Comparison of ENCODE assay signal across 16 mouse cellular contexts in genomic region chr8:8147527-8147926, GRCm38 (mm10).
DNase-seq lines count a peak whose midpoint lies in the region; ATAC-seq and TF ChIP-seq lines count a peak whose summit lies in the region.
"Had no signal": no experiment of that assay in that cellular context is flagged by ENCODE, and none has a peak within 500 bp of the region (broad histone marks: within the 10 kb centered on the region; RNA-seq: fewer than 3 reads in every experiment).

No protein-coding gene starts in this region.

- H3K4me1 ChIP-seq in heart, postnatal 0 days (ENCODE audit: control insufficient read depth, insufficient read depth), result no peaks in the 10 kb centered on the region
- H3K4me1 ChIP-seq in heart, embryonic 12.5 days (replicated peaks), result 0 out of 2 replicates have a peak, but pooled peaks cover 8% of the 10 kb centered on the region
- H3K4me1 ChIP-seq in lung, embryonic 14.5 days (ENCODE audit: insufficient read depth), result no peaks in the 10 kb centered on the region
- H3K4me1 ChIP-seq in hindbrain, embryonic 16.5 days (ENCODE audit: control insufficient read depth, insufficient read depth, low read depth, low read length), result no peaks in the 10 kb centered on the region
- H3K4me1 ChIP-seq: hindbrain, embryonic 15.5 days; midbrain, embryonic 10.5 days; neural tube, embryonic 15.5 days had no signal

- no peak overlapping the region for H3K4me3 ChIP-seq in heart, postnatal 0 days (ENCODE audit: low read depth, low read length)
- H3K4me3 ChIP-seq in heart, embryonic 12.5 days, result no peak overlapping the region
- no peak overlapping the region for H3K4me3 ChIP-seq in lung, embryonic 14.5 days (ENCODE audit: low read depth, low read length)
- H3K4me3 ChIP-seq in hindbrain, embryonic 16.5 days (ENCODE audit: low read length), result no peak overlapping the region
- H3K4me3 ChIP-seq: hindbrain, embryonic 15.5 days; midbrain, embryonic 10.5 days; neural tube, embryonic 15.5 days had no signal

- no peaks in the 10 kb centered on the region for H3K36me3 ChIP-seq in heart, postnatal 0 days (replicated peaks; ENCODE audit: control insufficient read depth, insufficient read depth, low read length)
- no peaks in the 10 kb centered on the region for H3K36me3 ChIP-seq in heart, embryonic 12.5 days
- H3K36me3 ChIP-seq in lung, embryonic 14.5 days (ENCODE audit: insufficient read depth), result no peaks in the 10 kb centered on the region
- no peaks in the 10 kb centered on the region; the same call in 1 of the 2 replicates for H3K36me3 ChIP-seq in hindbrain, embryonic 16.5 days (ENCODE audit: control insufficient read depth, insufficient read depth, low read length)
- H3K36me3 ChIP-seq: hindbrain, embryonic 15.5 days; midbrain, embryonic 10.5 days; neural tube, embryonic 15.5 days had no signal

- ATAC-seq in heart, postnatal 0 days (ENCODE audit: insufficient read depth, low read depth), result no peak
- ATAC-seq in heart, embryonic 12.5 days (ENCODE audit: insufficient number of reproducible peaks, low FRiP score), result no peak
- ATAC-seq in lung, embryonic 14.5 days (ENCODE audit: insufficient read depth), result no peak
- no peak for ATAC-seq in hindbrain, embryonic 16.5 days

- peak; percentile 9; the same call in 1 of the 2 replicates for TF ChIP-seq CTCF in heart, postnatal 0 days (IDR thresholded peaks at IDR 0.05; ENCODE audit: low read depth)
- peak; percentile 47 for TF ChIP-seq CTCF in lung, embryonic 14.5 days (IDR thresholded peaks at IDR 0.05; ENCODE audit: low read depth)

- TF ChIP-seq EP300 in heart, postnatal 0 days (IDR thresholded peaks at IDR 0.05; ENCODE audit: low read depth), result no peak

- H3K27ac ChIP-seq in heart, postnatal 0 days (ENCODE audit: low read depth), result no peak overlapping the region
- no peak overlapping the region for H3K27ac ChIP-seq in heart, embryonic 12.5 days (ENCODE audit: poor library complexity, severe bottlenecking)
- no peak overlapping the region for H3K27ac ChIP-seq in lung, embryonic 14.5 days (ENCODE audit: low read depth)
- H3K27ac ChIP-seq in hindbrain, embryonic 16.5 days (ENCODE audit: low read depth, low read length), result no peak overlapping the region
- H3K27ac ChIP-seq: hindbrain, embryonic 15.5 days; midbrain, embryonic 10.5 days; neural tube, embryonic 15.5 days had no signal

- peaks cover 3% of the 10 kb centered on the region; the same call in 1 of the 2 replicates for H3K9me3 ChIP-seq in heart, postnatal 0 days (replicated peaks; ENCODE audit: control insufficient read depth, low read length)
- peaks cover 3% of the 10 kb centered on the region for H3K9me3 ChIP-seq in heart, embryonic 12.5 days (replicated peaks)
- H3K9me3 ChIP-seq in lung, embryonic 14.5 days (ENCODE audit: low read depth, low read length), result peaks cover 3% of the 10 kb centered on the region; the same call in 1 of the 2 replicates
- H3K9me3 ChIP-seq in hindbrain, embryonic 16.5 days (ENCODE audit: control insufficient read depth, low read length), result peaks cover 2% of the 10 kb centered on the region; the same call in 1 of the 2 replicates
- H3K9me3 ChIP-seq: hindbrain, embryonic 15.5 days; neural tube, embryonic 15.5 days had no signal

- H3K4me2 ChIP-seq in heart, postnatal 0 days (ENCODE audit: low read depth, low read length), result no peak overlapping the region
- H3K4me2 ChIP-seq in heart, embryonic 12.5 days, result no peak overlapping the region
- no peak overlapping the region for H3K4me2 ChIP-seq in lung, embryonic 14.5 days
- H3K4me2 ChIP-seq in hindbrain, embryonic 16.5 days (ENCODE audit: low read length), result no peak overlapping the region
- H3K4me2 ChIP-seq: hindbrain, embryonic 15.5 days; neural tube, embryonic 15.5 days had no signal

- DNase-seq in heart, postnatal 0 days (ENCODE audit: low spot score), result no peak
- DNase-seq in lung, embryonic 14.5 days, result no peak
- DNase-seq in lung, adult 18-20 months, result no peak
- DNase-seq in ES-CJ7 (ENCODE audit: low read depth, low spot score), result peak; percentile 65
- peak; percentile 47 for DNase-seq in ZHBTc4 (ENCODE audit: low read depth, low spot score)
- DNase-seq in cerebellum, adult 9-10 months, result no peak
- DNase-seq: adrenal gland, adult 2 months; cerebellum, adult 2 months; heart, adult 18-20 months; heart, postnatal 10 days; lung, postnatal 10 days had no signal

- 93% methylated on average over 5 of the region's 5 CpGs for WGBS in heart, postnatal 0 days
- 94% methylated on average over 5 of the region's 5 CpGs for WGBS in heart, embryonic 12.5 days
- WGBS in lung, embryonic 14.5 days, result 92% methylated on average over 5 of the region's 5 CpGs
- WGBS in hindbrain, embryonic 16.5 days, result 96% methylated on average over 5 of the region's 5 CpGs

- no peaks in the 10 kb centered on the region for H3K27me3 ChIP-seq in heart, postnatal 0 days (ENCODE audit: control insufficient read depth, insufficient read depth, low read length)
- no peaks in the 10 kb centered on the region for H3K27me3 ChIP-seq in heart, embryonic 12.5 days (replicated peaks)
- H3K27me3 ChIP-seq in lung, embryonic 14.5 days (ENCODE audit: insufficient read depth, low read length), result no peaks in the 10 kb centered on the region
- no peaks in the 10 kb centered on the region for H3K27me3 ChIP-seq in hindbrain, embryonic 16.5 days (replicated peaks; ENCODE audit: control insufficient read depth, insufficient read depth, low read length)
- H3K27me3 ChIP-seq: hindbrain, embryonic 15.5 days; neural tube, embryonic 15.5 days had no signal

- H3K9ac ChIP-seq in heart, postnatal 0 days (replicated peaks; ENCODE audit: low read depth, low read length), result no peak overlapping the region
- H3K9ac ChIP-seq in heart, embryonic 12.5 days, result no peak overlapping the region
- no peak overlapping the region for H3K9ac ChIP-seq in lung, embryonic 14.5 days
- H3K9ac ChIP-seq in hindbrain, embryonic 16.5 days (ENCODE audit: low read depth, low read length), result no peak overlapping the region
- H3K9ac ChIP-seq: hindbrain, embryonic 15.5 days; neural tube, embryonic 15.5 days had no signal

Comparison
In these comparisons a context has a peak if more than half of its experiments do, and no peak if none do; other contexts are left out.
1. DNase-seq: peak in ES-CJ7 (single experiment) and ZHBTc4 (single experiment); none in heart, postnatal 0 days (single experiment), lung, embryonic 14.5 days (single experiment), lung, adult 18-20 months (0 of 2) and cerebellum, adult 9-10 months (single experiment).